Mouse (Mus musculus): ENCODE data around the gene Hist1h2br. TPM values are rescaled to one million over a fixed set of nuclear protein-coding genes. Genes with fewer than 3 reads are reported as not detected.
"Not testable (repeated sequence)": the region's sequence is repeated elsewhere in the genome, so short reads cannot be mapped to it uniquely, and the experiment has no call there.

The Hist1h2br gene
- polyA plus RNA-seq, 1 experiment from 2014 or later, result 27.2 TPM

DNA sequence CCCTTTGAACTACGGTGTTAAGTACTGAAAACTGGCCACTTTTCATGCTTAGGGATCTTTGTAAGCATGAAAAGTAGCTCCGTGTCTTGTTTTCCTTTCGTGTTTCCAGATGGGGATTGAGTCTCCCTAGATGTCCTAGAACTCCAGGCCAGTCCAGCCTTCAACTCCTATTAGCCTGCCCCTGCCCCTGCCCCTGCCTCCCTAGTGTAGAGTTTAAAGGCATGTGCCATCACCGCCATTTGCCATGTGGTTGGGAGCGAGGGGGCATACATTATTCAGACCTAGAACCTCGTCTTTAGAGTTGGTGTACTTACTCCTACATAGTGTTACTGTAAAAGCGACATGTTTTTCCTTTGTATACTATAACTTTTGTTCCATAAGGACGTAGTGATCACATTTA lies 22.5 kb upstream of the Hist1h2br start:
- H3K27me3 ChIP-seq; H3K4me3 ChIP-seq; H3K36me3 ChIP-seq (ENCODE audit: poor library complexity, severe bottlenecking); H3K4me2 ChIP-seq; H3K9ac ChIP-seq; H3K9me3 ChIP-seq (replicated peaks); H3K27ac ChIP-seq; H3K4me1 ChIP-seq: not testable (repeated sequence)
- WGBS, result no CpG with 5 or more reads among the region's 8 CpGs
- peak; percentile 34 for ATAC-seq

DNA sequence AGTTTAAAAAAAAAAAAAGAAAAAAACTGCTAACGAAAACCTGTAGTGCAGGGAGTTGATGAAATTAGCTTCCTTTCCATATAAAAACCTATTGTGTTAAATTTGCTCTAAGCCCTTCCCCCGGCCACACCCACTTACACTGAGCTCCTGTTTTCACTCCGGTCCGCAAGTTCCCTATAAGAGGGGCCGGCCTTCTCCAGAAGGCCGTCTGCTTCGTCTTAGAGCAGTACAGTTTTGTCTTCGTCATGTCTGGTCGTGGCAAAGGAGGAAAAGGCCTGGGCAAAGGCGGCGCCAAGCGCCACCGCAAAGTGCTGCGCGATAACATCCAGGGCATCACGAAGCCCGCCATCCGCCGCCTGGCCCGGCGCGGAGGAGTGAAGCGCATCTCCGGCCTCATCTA lies 22.0 kb upstream of the Hist1h2br start, which contains the start of gene Hist1h4m:
Hist1h4m (plus strand) TSS at position 208 of the 400 bp plus-strand sequence.
- H3K27me3 ChIP-seq; H3K36me3 ChIP-seq (ENCODE audit: poor library complexity, severe bottlenecking); H3K4me1 ChIP-seq; H3K9ac ChIP-seq; H3K9me3 ChIP-seq (replicated peaks): not testable (repeated sequence)
- peak; percentile 67 for ATAC-seq
- peak within 1 kb of the TSS; percentile 40; the same call in 1 of the 2 replicates for H3K27ac ChIP-seq
- peak within 1 kb of the TSS; percentile 51 for H3K4me2 ChIP-seq
- peak within 1 kb of the TSS; percentile 25 for H3K4me3 ChIP-seq
- no CpG with 5 or more reads among the region's 24 CpGs for WGBS

GRCm38 (mm10) chr13:21812092-21812491 lies 21.5 kb upstream of the Hist1h2br start:
- H3K4me3 ChIP-seq, result peak overlapping the region; percentile 25
- WGBS, result under 1% methylated on average over 14 of the region's 14 CpGs

GRCm38 (mm10) chr13:21820082-21820890 lies 13.3 kb upstream of the Hist1h2br start:
- not testable (repeated sequence) for H3K4me1 ChIP-seq; H3K27me3 ChIP-seq; H3K4me2 ChIP-seq; H3K27ac ChIP-seq; ATAC-seq; H3K9me3 ChIP-seq (replicated peaks); H3K4me3 ChIP-seq; H3K36me3 ChIP-seq (ENCODE audit: poor library complexity, severe bottlenecking); H3K9ac ChIP-seq
- WGBS, result 70% methylated on average over 7 of the region's 16 CpGs

More at GRCm38 (mm10) chr13:21812092-21812491, 21.5 kb upstream of the Hist1h2br start:
- not testable (repeated sequence) for H3K27me3 ChIP-seq; H3K9me3 ChIP-seq (replicated peaks); H3K4me1 ChIP-seq; H3K9ac ChIP-seq; H3K36me3 ChIP-seq (ENCODE audit: poor library complexity, severe bottlenecking)
- ATAC-seq, result peak; percentile 46
- Histone ChIP-seq H3K27ac (peak overlapping the region; percentile 40; the same call in 1 of the 2 replicates), H3K4me2 (peak overlapping the region; percentile 51)

GRCm38 (mm10) chr13:21828511-21828910 lies 5.0 kb upstream of the Hist1h2br start:
- H3K4me3 ChIP-seq, result no peak overlapping the region
- 82% methylated on average over 3 of the region's 3 CpGs for WGBS

DNA sequence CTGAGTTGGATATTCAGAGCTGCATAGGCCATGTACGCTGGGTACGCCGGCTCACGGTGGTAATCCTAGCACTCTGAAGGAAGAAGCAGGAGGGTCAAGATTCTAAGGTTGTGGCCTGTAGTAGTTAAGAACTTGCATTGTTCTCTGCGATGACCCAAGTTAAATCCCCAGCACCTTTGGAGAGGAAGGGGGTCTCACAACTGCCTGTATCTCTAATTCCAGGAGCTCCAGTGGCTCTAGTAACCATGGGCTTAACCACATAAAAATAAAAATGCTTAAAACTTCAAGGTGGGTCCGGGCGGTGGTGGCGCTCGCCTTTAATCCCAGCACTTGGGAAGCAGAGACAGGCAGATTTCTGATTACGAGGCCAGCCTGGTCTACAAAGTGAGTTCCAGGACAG lies 3.2 kb upstream of the Hist1h2br start:
- H3K27ac ChIP-seq, result no peak overlapping the region; the same call in 1 of the 2 replicates
- no peak overlapping the region for H3K4me3 ChIP-seq
- 0 out of 2 replicates have a peak overlapping the region, but pooled peaks have one; percentile 1 for H3K4me2 ChIP-seq
- no peaks in the 10 kb centered on the region for H3K4me1 ChIP-seq
- ATAC-seq, result no peak
- 87% methylated on average over 10 of the region's 10 CpGs for WGBS
- H3K9ac ChIP-seq, result no peak overlapping the region
- H3K27me3 ChIP-seq, result no peaks in the 10 kb centered on the region
- no peaks in the 10 kb centered on the region for H3K9me3 ChIP-seq (replicated peaks)
- peaks cover 6% of the 10 kb centered on the region; the same call in 1 of the 2 replicates for H3K36me3 ChIP-seq (ENCODE audit: poor library complexity, severe bottlenecking)

More at GRCm38 (mm10) chr13:21828511-21828910, 5.0 kb upstream of the Hist1h2br start:
- Histone ChIP-seq H3K27ac (no peak overlapping the region), H3K27me3 (no peaks in the 10 kb centered on the region), H3K4me2 (no peak overlapping the region), H3K4me1 (no peaks in the 10 kb centered on the region), H3K36me3 (ENCODE audit: poor library complexity, severe bottlenecking) (peaks cover 6% of the 10 kb centered on the region; the same call in 1 of the 2 replicates), H3K9ac (no peak overlapping the region), H3K9me3 (replicated peaks) (no peaks in the 10 kb centered on the region)
- no peak for ATAC-seq

DNA sequence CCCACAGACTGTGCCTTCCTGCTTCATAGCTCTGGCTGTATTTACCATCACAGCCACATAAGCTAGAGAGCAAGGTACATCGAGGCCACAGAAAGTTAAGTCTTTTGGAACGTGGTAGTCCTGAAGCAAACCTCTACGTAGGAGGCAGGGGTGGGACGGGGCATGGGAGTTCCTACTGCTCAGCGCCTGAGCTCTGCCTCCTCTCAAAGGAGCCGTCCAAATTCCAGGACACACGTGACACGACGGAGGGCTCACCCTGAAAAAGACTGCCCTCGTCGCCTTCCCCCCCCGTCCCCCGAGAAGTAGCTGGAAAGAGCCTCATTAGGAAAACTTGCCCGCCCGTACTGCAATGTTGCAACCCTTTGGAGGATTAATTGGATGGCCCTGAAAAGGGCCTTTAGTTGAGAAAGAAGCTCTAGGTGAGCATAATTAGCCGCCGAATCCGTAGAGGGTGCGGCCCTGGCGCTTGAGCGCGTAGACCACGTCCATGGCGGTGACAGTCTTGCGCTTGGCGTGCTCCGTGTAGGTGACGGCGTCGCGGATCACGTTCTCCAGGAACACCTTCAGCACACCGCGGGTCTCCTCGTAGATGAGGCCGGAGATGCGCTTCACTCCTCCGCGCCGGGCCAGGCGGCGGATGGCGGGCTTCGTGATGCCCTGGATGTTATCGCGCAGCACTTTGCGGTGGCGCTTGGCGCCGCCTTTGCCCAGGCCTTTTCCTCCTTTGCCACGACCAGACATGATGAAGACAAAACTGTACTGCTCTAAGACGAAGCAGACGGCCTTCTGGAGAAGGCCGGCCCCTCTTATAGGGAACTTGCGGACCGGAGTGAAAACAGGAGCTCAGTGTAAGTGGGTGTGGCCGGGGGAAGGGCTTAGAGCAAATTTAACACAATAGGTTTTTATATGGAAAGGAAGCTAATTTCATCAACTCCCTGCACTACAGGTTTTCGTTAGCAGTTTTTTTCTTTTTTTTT lies 1.8 kb upstream of the Hist1h2br start, which contains the start of gene Hist1h4n:
Hist1h4n (minus strand) TSS at position 779 of the 977 bp plus-strand sequence.
- H3K4me1 ChIP-seq; H3K9ac ChIP-seq; H3K9me3 ChIP-seq (replicated peaks); H3K27me3 ChIP-seq; H3K36me3 ChIP-seq (ENCODE audit: poor library complexity, severe bottlenecking): not testable (repeated sequence)
- Histone ChIP-seq H3K4me3 (peak within 1 kb of the TSS; percentile 26), H3K4me2 (peak within 1 kb of the TSS; percentile 52), H3K27ac (peak within 1 kb of the TSS; percentile 66)
- under 1% methylated on average over 26 of the region's 58 CpGs for whole genome bisulfite sequencing
- peak; percentile 84 for ATAC-seq

GRCm38 (mm10) chr13:21840508-21840907 lies 7.0 kb downstream of the Hist1h2br start:
- no CpG with 5 or more reads among the region's 4 CpGs for WGBS
- not testable (repeated sequence) for H3K27ac ChIP-seq; H3K36me3 ChIP-seq (ENCODE audit: poor library complexity, severe bottlenecking); H3K4me2 ChIP-seq; H3K27me3 ChIP-seq; H3K9me3 ChIP-seq (replicated peaks); H3K4me3 ChIP-seq; H3K9ac ChIP-seq; H3K4me1 ChIP-seq
- ATAC-seq, result peak; percentile 84

GRCm38 (mm10) chr13:21846356-21846755 lies 12.8 kb downstream of the Hist1h2br start:
- not testable (repeated sequence) for H3K9ac ChIP-seq; H3K4me3 ChIP-seq; H3K9me3 ChIP-seq (replicated peaks); H3K4me1 ChIP-seq; H3K27me3 ChIP-seq; H3K4me2 ChIP-seq; H3K36me3 ChIP-seq (ENCODE audit: poor library complexity, severe bottlenecking); ATAC-seq; H3K27ac ChIP-seq

GRCm38 (mm10) chr13:21847883-21848282 lies 14.3 kb downstream of the Hist1h2br start:
- no peak overlapping the region for H3K4me2 ChIP-seq
- H3K27ac ChIP-seq, result no peak overlapping the region
- ATAC-seq, result no peak
- no peaks in the 10 kb centered on the region for H3K9me3 ChIP-seq (replicated peaks)
- no peak overlapping the region for H3K4me3 ChIP-seq
- H3K9ac ChIP-seq, result no peak overlapping the region
- 17% methylated on average over 8 of the region's 8 CpGs for WGBS
- H3K36me3 ChIP-seq (ENCODE audit: poor library complexity, severe bottlenecking), result no peaks in the 10 kb centered on the region
- H3K27me3 ChIP-seq, result no peaks in the 10 kb centered on the region
- H3K4me1 ChIP-seq, result no peaks in the 10 kb centered on the region

GRCm38 (mm10) chr13:21850696-21851095 lies 17.2 kb downstream of the Hist1h2br start:
- H3K27me3 ChIP-seq; H3K4me2 ChIP-seq; H3K36me3 ChIP-seq (ENCODE audit: poor library complexity, severe bottlenecking); H3K9me3 ChIP-seq (replicated peaks); ATAC-seq; H3K4me3 ChIP-seq; H3K4me1 ChIP-seq; H3K27ac ChIP-seq; H3K9ac ChIP-seq: not testable (repeated sequence)
- WGBS, result 34% methylated on average over 1 of the region's 1 CpGs

Data from forebrain, embryonic 13.5 days (tissue).